Mouse (Mus musculus) right cerebral cortex, adult 18-20 months (tissue): ENCODE results near the gene Gm11627.
A peak's percentile ranks its signal among the peaks of the same experiment; 100 is the strongest.
"Not testable (repeated sequence)": the region's sequence is repeated elsewhere in the genome, so short reads cannot be mapped to it uniquely, and the experiment has no call there.

Source experiments
- DNase-seq: peaks from one replicate; pipeline ENCODE4 v3.0.0; 2022; ENCODE audit warnings: mixed read lengths

Gene Gm11627

GRCm38 (mm10) chr11:102602816-102603495, 23.7 kb upstream of the Gm11627 start:
- DNase-seq, result no peak

- DNase-seq, result no peak
Measured at GRCm38 (mm10) chr11:102599912-102600311, 20.7 kb upstream of the Gm11627 start.

- no peak for DNase-seq
Measured at GRCm38 (mm10) chr11:102595341-102595820, 16.1 kb upstream of the Gm11627 start.

GRCm38 (mm10) chr11:102587554-102587953, 8.3 kb upstream of the Gm11627 start:
- no peak for DNase-seq

GRCm38 (mm10) chr11:102586445-102587130, 7.3 kb upstream of the Gm11627 start:
- no peak for DNase-seq

- no peak for DNase-seq
Measured at GRCm38 (mm10) chr11:102582736-102583135, 3.5 kb upstream of the Gm11627 start.

- DNase-seq, result no peak
Measured at GRCm38 (mm10) chr11:102582016-102582610, 2.9 kb upstream of the Gm11627 start.

- no peak for DNase-seq
Measured at GRCm38 (mm10) chr11:102581281-102582015, 2.2 kb upstream of the Gm11627 start.

- no peak for DNase-seq
Measured at GRCm38 (mm10) chr11:102580034-102580330, 721 bp upstream of the Gm11627 start.

GRCm38 (mm10) chr11:102578341-102579118, 731 bp downstream of the Gm11627 start:
- DNase-seq, result peak; percentile 68

GRCm38 (mm10) chr11:102576050-102576754, 3.1 kb downstream of the Gm11627 start:
- DNase-seq, result no peak

GRCm38 (mm10) chr11:102575034-102575433, 4.2 kb downstream of the Gm11627 start:
- DNase-seq, result no peak

GRCm38 (mm10) chr11:102572866-102573663, 6.2 kb downstream of the Gm11627 start:
- DNase-seq, result peak; percentile 69

- no peak for DNase-seq
Measured at GRCm38 (mm10) chr11:102568756-102569377, 10.4 kb downstream of the Gm11627 start.

GRCm38 (mm10) chr11:102568191-102568590, 11.1 kb downstream of the Gm11627 start:
- no peak for DNase-seq

GRCm38 (mm10) chr11:102567723-102568122, 11.5 kb downstream of the Gm11627 start:
- DNase-seq, result no peak

GRCm38 (mm10) chr11:102567157-102567556, 12.1 kb downstream of the Gm11627 start:
- no peak for DNase-seq

GRCm38 (mm10) chr11:102566290-102566689, 13.0 kb downstream of the Gm11627 start:
- no peak for DNase-seq

GRCm38 (mm10) chr11:102565741-102566140, 13.5 kb downstream of the Gm11627 start:
- DNase-seq, result no peak

GRCm38 (mm10) chr11:102564952-102565671, 14.1 kb downstream of the Gm11627 start:
- DNase-seq, result not testable (repeated sequence)
